Mouse (Mus musculus) B cell, adult 2 months (primary cell): ENCODE data around the gene Gm9747.

ENCODE experiments used
- DNase-seq, 2 experiments: peaks; one replicate each; pipeline ENCODE4 v3.0.0; 2022

Gm9747 gene

DNA sequence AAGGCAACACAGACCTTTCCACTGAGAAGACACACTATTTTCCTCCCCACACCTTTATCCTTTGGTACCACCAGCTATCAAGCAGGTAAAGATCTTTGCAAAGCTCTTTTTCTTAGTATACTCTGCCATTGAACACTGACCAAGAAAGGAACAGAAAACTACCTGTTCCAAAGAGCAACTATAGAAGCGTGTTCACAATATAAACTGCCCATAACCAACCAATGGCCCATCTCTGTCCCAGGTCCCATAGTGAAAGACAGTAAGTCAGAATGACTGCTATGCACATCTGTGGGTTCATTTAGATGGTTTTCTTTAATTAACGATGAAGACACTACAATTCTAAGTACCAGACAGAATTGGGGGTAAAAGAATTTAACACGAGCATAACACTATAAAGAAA is at the start of gene Gm9747:
Gene Gm9747 (plus strand): TSS at position 301 of the 400 bp plus-strand sequence.
- DNase-seq, result no peak

DNA sequence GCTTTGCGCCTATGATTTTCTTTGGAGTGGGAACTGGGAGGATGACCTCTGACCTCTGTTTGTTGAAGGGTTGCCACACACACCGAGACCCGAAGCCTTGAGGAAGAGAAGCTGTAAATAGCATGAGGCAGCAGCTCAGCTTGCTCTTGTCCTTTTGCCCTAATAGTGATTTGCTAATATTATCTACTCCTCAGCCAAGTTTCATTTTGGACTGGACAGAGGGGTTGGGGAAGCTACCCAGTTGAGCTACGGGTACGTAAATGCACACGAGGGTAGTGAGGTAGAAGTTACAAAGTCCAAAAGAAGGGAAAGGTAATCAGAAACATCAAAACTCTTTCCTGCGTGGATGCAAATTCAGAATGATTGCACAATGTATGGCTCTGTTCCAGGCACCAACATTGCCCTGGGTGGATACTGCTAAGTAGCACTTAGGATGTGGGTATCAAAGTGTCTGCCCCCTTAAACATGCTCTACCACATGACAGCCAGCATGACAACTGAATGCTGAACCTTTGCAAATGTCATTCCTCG is 48.9 kb upstream of the Gm9747 start:
- DNase-seq, result no peak

DNA sequence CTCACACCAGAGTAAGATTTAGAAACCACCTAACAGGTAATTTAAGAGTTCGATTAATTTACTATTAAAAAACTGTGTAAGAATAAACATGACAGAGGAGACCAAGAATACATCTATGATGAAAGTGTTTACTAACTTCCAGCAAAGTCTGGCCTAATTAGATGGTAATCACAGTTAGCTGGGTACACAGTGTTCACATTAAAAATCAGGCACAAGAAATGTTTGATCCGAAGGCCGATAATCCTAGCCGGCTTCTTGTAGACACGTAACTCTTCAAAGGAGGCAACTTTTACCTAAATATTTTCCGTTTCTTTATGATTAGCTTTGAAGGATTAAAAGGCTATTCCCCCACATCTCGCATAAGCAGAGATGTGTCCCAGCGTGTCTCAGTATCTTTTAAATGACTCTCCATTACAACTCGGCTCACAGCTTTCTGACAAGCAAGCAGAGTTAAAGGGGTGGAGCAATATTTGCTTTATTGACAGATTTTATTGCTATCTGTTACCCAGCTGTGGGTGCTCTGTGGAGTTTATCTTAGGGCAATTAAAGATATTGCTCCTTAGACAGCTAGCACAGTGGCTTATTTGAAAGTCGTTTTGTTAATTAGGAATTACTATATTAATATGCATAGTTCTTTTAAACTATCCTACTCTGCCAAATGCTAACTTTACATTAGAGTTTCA is 44.2 kb upstream of the Gm9747 start:
- DNase-seq, result no peak

DNA sequence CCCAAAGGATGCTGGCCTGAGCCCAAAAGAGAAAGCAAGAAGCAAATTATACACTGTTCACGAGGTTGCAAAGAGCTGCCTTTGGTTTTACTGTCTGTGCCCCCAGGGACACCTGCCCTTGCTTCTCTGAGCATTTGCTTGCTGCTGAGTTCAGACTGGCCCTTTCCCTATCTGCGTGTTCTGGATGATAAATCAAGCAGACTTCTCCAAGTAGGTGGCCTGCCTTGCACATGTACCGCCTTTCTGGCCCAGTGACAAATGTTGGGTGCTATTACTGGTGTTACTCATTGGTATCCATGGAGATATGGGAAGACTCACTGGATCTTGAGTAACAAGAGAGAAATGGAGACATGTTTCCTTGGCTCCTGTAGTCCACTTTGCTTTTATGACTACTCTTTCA is 43.4 kb upstream of the Gm9747 start:
- DNase-seq, result no peak

DNA sequence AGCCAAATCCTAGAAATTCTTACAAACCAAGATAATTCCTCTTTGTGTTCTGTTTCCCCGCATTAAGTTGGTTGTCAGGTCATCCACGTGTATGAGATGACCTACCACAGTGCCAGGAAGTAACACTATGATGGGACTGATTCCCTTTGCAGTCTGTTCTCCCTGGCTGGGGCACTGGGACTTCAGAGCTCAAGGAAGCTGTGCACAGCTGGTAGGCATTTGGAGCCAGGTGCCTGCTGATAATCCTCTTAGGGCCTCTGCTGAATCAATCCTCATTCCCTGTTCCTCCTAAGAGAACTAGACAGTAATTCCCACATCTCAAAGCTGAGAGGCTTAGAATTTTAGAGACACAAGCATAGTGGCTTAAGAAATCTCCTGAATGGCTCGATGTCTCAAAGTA is 41.3 kb upstream of the Gm9747 start:
- no peak for DNase-seq

DNA sequence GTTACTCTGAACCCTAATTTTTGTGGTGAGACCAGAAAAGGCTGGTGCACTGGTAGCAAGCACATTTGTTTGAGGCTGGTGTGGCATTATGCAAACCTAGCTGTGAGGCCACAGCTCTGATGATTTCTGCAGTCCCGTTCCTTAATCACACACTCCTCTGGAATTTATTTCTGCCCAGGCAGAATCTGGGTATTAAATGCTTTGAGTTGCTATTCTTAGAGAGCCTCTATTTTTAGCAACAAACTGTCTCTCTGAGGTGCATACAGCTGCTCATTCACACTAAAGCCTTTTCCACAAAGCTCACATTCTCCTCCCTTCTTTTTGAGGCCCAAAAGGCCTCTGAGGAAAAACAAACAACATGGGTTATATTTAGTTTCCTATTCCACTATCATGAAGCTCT is 33.0 kb upstream of the Gm9747 start:
- no peak for DNase-seq

GRCm38 (mm10) chr1:82200636-82201035 is 32.3 kb upstream of the Gm9747 start:
- no peak for DNase-seq

DNA sequence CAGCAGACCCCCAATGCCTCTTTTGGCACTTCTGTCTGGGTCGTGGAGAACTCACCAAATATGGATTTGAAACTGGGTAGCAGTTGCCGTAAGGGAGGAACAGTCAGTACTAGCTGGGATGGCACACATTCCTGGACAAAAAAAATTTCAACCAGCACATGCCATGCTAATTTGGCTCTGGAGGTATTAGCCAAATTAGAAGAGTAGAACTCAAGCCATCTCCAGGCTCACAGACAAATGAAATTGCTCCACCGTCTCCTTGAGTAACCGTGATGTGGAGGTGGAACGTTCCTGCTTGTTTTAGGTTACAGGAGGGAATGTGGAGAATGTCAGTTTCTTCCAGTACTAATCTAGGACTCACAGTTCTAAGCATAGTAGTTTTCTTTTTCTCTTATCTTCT is 25.4 kb upstream of the Gm9747 start:
- no peak for DNase-seq

- no peak for DNase-seq
Measured at GRCm38 (mm10) chr1:82220673-82221396, 12.1 kb upstream of the Gm9747 start.

DNA sequence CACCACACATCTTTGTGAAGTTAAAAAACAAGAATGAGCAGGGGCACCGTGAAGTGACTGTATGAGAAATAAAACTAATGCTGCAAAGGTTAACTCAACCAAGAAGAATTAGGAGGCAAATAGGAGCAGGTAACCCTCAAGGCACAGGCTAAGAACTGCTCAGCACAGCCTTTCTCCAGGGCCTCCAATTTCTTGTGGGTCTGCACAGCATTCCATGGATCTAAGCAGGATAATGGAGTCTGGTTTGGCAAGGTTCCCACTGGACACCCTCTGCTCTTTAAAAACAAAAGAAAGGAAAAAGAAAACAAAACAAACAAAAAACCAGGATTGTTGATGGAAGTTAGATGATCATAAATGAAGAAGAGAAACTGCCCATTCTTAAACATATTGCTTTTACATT is 11.4 kb upstream of the Gm9747 start:
- no peak for DNase-seq

DNA sequence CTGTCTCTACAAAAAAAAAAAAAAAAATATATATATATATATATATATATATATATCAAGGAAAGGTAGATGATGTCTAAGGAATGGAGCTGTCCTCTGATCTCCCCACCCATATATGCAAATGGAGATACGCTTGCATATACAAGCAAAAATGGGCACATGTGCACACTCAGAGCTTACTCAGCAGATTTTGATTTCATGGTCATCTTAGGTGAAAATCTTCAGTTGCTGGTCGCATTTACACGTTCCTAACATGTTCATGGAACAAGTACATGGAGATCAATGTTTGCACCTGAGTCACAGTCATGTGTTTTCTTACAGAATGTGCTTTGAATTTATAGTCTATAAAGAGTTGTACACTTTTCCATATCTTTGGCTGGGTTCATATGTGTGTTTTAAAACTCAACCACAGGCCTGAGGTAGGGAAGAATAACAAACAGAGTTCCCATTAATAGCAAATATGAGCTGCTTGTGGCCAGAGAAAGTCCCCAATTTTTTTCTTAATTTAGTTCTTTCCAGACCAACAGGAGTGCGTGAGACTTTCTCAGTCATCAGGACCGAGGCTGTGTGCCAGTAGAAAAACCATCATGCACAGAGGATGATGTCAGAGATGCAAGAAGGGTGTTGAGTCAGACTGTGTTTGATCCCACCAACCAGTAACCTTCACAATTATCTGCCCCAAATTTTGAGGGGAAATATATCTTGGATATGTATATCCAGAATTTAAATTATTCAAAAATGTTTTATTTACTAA is 9.7 kb upstream of the Gm9747 start:
- DNase-seq, result no peak

DNA sequence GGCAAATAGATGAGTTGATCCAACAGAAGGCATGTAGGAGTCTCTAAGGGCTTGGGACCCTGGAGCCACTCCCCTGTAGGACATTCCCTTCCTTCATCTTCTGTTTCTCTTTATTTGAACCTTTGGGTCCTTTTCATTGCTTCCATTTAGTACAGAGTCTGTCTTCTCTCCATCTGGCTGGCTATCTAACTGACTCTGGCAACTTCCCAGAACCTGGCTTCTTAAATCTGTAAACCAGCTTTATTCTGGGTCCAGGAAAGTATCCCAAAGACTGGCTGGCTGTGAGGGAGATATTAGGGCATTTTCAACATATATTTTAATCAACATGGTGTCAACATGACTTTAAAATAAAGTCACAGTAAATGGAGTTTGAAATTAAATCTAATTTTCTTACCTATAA is 4.1 kb upstream of the Gm9747 start:
- no peak for DNase-seq

GRCm38 (mm10) chr1:82234616-82235015 is 1.7 kb downstream of the Gm9747 start:
- DNase-seq, result no peak

DNA sequence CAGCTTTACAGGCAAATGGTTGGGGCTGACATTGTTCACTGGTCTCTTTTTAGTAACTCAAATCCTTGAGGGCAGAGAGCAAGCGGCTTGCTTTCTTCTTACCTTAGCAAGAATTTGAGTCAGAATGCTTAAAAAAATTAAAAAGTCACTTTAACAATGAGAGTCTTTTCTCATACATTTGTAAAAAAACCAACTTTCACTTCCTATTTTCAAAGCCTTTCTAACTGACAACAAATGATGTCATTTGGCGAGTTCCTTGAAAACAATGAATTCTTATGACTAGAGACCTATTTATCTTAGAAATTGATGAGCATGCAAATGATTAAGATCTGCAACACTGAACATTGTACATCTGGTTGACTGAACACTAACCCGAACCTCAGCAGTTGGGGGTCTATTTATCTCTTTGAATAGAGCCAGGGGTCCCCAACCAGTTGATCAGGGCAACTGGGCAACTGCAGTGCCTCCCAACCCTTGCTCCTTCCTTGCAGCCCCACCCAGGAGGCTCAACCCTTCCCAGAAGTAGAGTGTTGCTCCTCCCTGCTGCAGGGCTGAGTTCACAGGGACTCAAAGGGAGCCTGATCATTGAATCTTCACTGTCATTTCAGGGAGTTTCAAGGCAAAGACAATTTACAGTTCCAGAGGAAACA is 2.7 kb downstream of the Gm9747 start:
- peak; percentile 34 to 38 for DNase-seq

- no peak for DNase-seq
Measured at GRCm38 (mm10) chr1:82238245-82238644, 5.3 kb downstream of the Gm9747 start.

- DNase-seq, result no peak
Measured at GRCm38 (mm10) chr1:82239409-82240201, 6.7 kb downstream of the Gm9747 start.

GRCm38 (mm10) chr1:82243260-82243825 is 10.4 kb downstream of the Gm9747 start:
- DNase-seq, result no peak

GRCm38 (mm10) chr1:82245002-82245401 is 12.1 kb downstream of the Gm9747 start:
- DNase-seq, result no peak

- DNase-seq, result no peak
Measured at GRCm38 (mm10) chr1:82247221-82247951, 14.5 kb downstream of the Gm9747 start.

GRCm38 (mm10) chr1:82253789-82254445 is 21.0 kb downstream of the Gm9747 start:
- DNase-seq, result no peak

GRCm38 (mm10) chr1:82257457-82257856 is 24.5 kb downstream of the Gm9747 start:
- no peak for DNase-seq
